Mouse (Mus musculus): ENCODE results near the gene Rbm47. TPM values are rescaled to one million over a fixed set of nuclear protein-coding genes. Genes with fewer than 3 reads are reported as not detected.

The Rbm47 gene
- polyA plus RNA-seq, 1 experiment, result 310 TPM

GRCm38 (mm10) chr5:66069470-66070144, 103.3 kb downstream of the Rbm47 start:
- Histone ChIP-seq H3K4me3 (ENCODE audit: low read depth, low read length) (peak overlapping the region; percentile 66), H3K4me1 (ENCODE audit: control insufficient read depth, insufficient read depth, insufficient read length, low read length) (peaks cover 28% of the 10 kb centered on the region), H3K36me3 (ENCODE audit: control insufficient read depth, insufficient read depth, low read length) (peaks cover 3% of the 10 kb centered on the region; the same call in 1 of the 2 replicates), H3K27ac (ENCODE audit: insufficient read depth, low read depth, low read length) (peak overlapping the region; percentile 72), H3K27me3 (ENCODE audit: control insufficient read depth, insufficient read depth, low read length) (no peaks in the 10 kb centered on the region)
- TF ChIP-seq POLR2A (IDR thresholded peaks at IDR 0.05; ENCODE audit: low read depth, low read length), result peak; percentile 48; the same call in 1 of the 2 replicates
- no peak for TF ChIP-seq CTCF (IDR thresholded peaks at IDR 0.05; ENCODE audit: extremely low read depth, insufficient read length, insufficient replicate concordance, low read depth, low read length)
- WGBS, result 3% methylated on average over 27 of the region's 27 CpGs

DNA sequence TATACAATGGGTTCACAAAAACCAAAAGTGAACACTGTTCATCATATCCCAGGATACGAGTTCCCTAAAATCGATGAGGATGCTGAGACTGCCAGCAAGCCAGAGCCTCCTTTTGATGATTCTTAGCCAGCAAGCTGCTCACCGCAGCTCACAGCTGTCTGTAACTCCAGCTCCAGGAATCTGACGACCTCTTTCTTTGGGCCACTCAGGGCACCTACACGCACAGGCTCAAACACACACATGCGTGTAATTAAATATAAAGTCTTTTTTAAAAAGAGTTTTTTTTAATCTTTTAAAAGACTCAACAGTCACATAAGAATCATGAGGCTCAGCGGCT, 103.8 kb downstream of the Rbm47 start:
- no peak overlapping the region for H3K27ac ChIP-seq (ENCODE audit: insufficient read depth, low read depth, low read length)
- H3K27me3 ChIP-seq (ENCODE audit: control insufficient read depth, insufficient read depth, low read length), result no peaks in the 10 kb centered on the region
- peaks cover 23% of the 10 kb centered on the region for H3K4me1 ChIP-seq (ENCODE audit: control insufficient read depth, insufficient read depth, insufficient read length, low read length)
- H3K4me3 ChIP-seq (ENCODE audit: low read depth, low read length), result no peak overlapping the region
- peaks cover 3% of the 10 kb centered on the region; the same call in 1 of the 2 replicates for H3K36me3 ChIP-seq (ENCODE audit: control insufficient read depth, insufficient read depth, low read length)
- 24% methylated on average over 7 of the region's 7 CpGs for WGBS
- no peak for TF ChIP-seq CTCF (IDR thresholded peaks at IDR 0.05; ENCODE audit: extremely low read depth, insufficient read length, insufficient replicate concordance, low read depth, low read length)
- TF ChIP-seq POLR2A (IDR thresholded peaks at IDR 0.05; ENCODE audit: low read depth, low read length), result no peak

DNA sequence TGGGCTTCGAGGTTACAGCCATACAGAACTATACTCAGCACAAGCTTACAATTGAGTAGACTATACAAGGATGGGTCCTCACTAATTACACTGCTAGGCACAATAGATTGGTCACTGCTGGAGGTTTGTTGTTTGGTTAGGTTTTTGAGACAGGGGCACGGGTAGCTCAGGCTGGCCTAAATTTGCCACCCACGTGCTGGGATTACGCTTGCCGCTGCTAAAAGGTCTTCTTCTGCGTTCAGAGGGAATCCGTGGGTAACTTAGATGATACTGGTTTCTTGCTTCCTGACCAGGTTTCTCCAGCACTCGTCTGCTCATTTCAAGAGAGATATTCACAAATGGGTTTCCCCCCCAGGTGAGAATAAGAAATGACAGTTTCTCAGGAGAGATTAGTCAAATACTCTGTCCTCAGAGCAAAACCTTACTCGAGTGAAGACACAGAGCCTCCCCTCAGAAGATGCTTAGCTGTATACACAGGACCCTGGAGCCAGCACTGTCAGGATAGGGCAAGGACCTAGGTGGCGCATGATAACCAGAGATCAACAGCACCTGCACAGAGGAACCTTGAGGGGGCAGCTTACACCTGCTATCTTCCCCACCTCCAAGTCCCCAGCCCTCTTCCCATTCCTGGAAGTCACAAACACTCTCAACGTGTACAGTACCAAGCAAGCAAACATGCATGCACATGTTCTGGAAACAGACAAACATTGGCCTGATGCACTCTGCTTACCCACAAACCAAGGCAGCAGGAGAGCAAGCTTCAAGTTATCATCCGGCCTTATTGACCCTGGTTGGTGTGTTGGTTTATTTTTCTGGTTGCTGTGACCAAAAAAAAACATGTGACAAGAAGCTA, 104.6 kb downstream of the Rbm47 start:
- TF ChIP-seq POLR2A (IDR thresholded peaks at IDR 0.05; ENCODE audit: low read depth, low read length) (no peak), CTCF (IDR thresholded peaks at IDR 0.05; ENCODE audit: extremely low read depth, insufficient read length, insufficient replicate concordance, low read depth, low read length) (peak; percentile 12; the same call in 1 of the 2 replicates)
- Histone ChIP-seq H3K4me3 (ENCODE audit: low read depth, low read length) (no peak overlapping the region), H3K27ac (ENCODE audit: insufficient read depth, low read depth, low read length) (no peak overlapping the region), H3K4me1 (ENCODE audit: control insufficient read depth, insufficient read depth, insufficient read length, low read length) (peaks cover 23% of the 10 kb centered on the region), H3K36me3 (ENCODE audit: control insufficient read depth, insufficient read depth, low read length) (peaks cover 3% of the 10 kb centered on the region; the same call in 1 of the 2 replicates), H3K27me3 (ENCODE audit: control insufficient read depth, insufficient read depth, low read length) (no peaks in the 10 kb centered on the region)
- WGBS, result 69% methylated on average over 12 of the region's 12 CpGs

GRCm38 (mm10) chr5:66067219-66067618, 105.7 kb downstream of the Rbm47 start:
- TF ChIP-seq CTCF (IDR thresholded peaks at IDR 0.05; ENCODE audit: extremely low read depth, insufficient read length, insufficient replicate concordance, low read depth, low read length) (no peak), POLR2A (IDR thresholded peaks at IDR 0.05; ENCODE audit: low read depth, low read length) (no peak)
- H3K27me3 ChIP-seq (ENCODE audit: control insufficient read depth, insufficient read depth, low read length), result no peaks in the 10 kb centered on the region
- H3K27ac ChIP-seq (ENCODE audit: insufficient read depth, low read depth, low read length), result 0 out of 2 replicates have a peak overlapping the region, but pooled peaks have one; percentile 0

GRCm38 (mm10) chr5:66062930-66063220, 110.0 kb downstream of the Rbm47 start:
- H3K36me3 ChIP-seq (ENCODE audit: control insufficient read depth, insufficient read depth, low read length), result peaks cover 8% of the 10 kb centered on the region; the same call in 1 of the 2 replicates
- no peak overlapping the region for H3K4me3 ChIP-seq (ENCODE audit: low read depth, low read length)
- peaks cover 14% of the 10 kb centered on the region for H3K4me1 ChIP-seq (ENCODE audit: control insufficient read depth, insufficient read depth, insufficient read length, low read length)
- TF ChIP-seq POLR2A (IDR thresholded peaks at IDR 0.05; ENCODE audit: low read depth, low read length), result no peak
- TF ChIP-seq CTCF (IDR thresholded peaks at IDR 0.05; ENCODE audit: extremely low read depth, insufficient read length, insufficient replicate concordance, low read depth, low read length), result no peak
- WGBS, result 30% methylated on average over 3 of the region's 3 CpGs
- peak overlapping the region; percentile 36 for H3K27ac ChIP-seq (ENCODE audit: insufficient read depth, low read depth, low read length)
- no peaks in the 10 kb centered on the region for H3K27me3 ChIP-seq (ENCODE audit: control insufficient read depth, insufficient read depth, low read length)

More at GRCm38 (mm10) chr5:66067219-66067618, 105.7 kb downstream of the Rbm47 start:
- WGBS, result 60% methylated on average over 7 of the region's 7 CpGs
- peaks cover 27% of the 10 kb centered on the region for H3K4me1 ChIP-seq (ENCODE audit: control insufficient read depth, insufficient read depth, insufficient read length, low read length)
- peaks cover 3% of the 10 kb centered on the region; the same call in 1 of the 2 replicates for H3K36me3 ChIP-seq (ENCODE audit: control insufficient read depth, insufficient read depth, low read length)
- H3K4me3 ChIP-seq (ENCODE audit: low read depth, low read length), result no peak overlapping the region

DNA sequence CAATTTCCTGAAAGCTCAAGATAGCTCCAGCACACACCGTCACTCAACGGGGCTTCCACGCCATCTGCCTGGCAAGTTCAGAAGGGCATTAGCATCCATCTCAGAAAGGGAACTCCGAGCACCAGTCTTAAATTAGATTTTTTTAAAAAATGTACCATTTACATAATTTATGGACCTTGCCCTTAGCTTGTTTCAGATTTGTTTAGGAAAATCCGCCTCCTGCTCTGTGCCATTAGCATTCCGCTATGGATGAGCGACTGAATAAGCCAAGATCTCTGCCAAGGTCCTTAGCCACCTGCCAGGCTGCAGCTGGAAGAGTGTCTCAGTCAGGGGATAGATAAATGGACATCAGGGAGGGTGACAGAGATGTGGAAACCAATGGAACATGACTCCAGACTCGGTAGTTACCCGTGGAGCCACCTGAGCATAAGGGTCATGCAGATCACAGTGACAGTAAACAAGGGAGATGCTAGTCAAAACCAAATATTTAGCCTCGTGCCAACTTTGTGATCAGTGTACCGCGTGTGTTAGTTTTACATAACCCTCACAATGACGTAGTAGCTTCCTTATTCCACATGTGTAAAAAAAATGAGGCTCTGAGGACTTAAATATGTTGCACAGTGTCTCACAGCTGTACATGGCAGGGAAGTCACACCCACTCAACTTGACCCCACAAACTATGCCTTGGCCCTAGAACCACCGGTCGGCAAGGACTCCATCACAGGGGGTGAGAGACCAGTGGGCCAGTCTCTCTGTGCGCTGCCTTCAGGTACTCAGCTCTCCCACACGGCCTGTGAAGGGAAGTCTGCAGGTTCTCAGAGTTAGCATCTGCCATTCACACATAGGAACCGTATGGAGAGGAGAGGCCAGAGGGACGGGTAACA, 110.6 kb downstream of the Rbm47 start:
- peak overlapping the region; percentile 36 for H3K27ac ChIP-seq (ENCODE audit: insufficient read depth, low read depth, low read length)
- WGBS, result 33% methylated on average over 19 of the region's 19 CpGs

More for the DNA sequence above, 110.6 kb downstream of the Rbm47 start:
- Histone ChIP-seq H3K4me3 (ENCODE audit: low read depth, low read length) (no peak overlapping the region), H3K36me3 (ENCODE audit: control insufficient read depth, insufficient read depth, low read length) (peaks cover 11% of the 10 kb centered on the region), H3K27me3 (ENCODE audit: control insufficient read depth, insufficient read depth, low read length) (no peaks in the 10 kb centered on the region), H3K4me1 (ENCODE audit: control insufficient read depth, insufficient read depth, insufficient read length, low read length) (peaks cover 14% of the 10 kb centered on the region)
- no peak for TF ChIP-seq POLR2A (IDR thresholded peaks at IDR 0.05; ENCODE audit: low read depth, low read length)
- TF ChIP-seq CTCF (IDR thresholded peaks at IDR 0.05; ENCODE audit: extremely low read depth, insufficient read length, insufficient replicate concordance, low read depth, low read length), result no peak

Data from small intestine, adult 2 months (tissue).